Mouse (Mus musculus) right cerebral cortex, postnatal 10 days (tissue): ENCODE results near the gene Srp14.

Experiments
- DNase-seq, 2 experiments: peaks; one replicate each; pipeline ENCODE4 v3.0.0; 2021; ENCODE audit warnings: low spot score in 2 of 2

The Srp14 gene

DNA sequence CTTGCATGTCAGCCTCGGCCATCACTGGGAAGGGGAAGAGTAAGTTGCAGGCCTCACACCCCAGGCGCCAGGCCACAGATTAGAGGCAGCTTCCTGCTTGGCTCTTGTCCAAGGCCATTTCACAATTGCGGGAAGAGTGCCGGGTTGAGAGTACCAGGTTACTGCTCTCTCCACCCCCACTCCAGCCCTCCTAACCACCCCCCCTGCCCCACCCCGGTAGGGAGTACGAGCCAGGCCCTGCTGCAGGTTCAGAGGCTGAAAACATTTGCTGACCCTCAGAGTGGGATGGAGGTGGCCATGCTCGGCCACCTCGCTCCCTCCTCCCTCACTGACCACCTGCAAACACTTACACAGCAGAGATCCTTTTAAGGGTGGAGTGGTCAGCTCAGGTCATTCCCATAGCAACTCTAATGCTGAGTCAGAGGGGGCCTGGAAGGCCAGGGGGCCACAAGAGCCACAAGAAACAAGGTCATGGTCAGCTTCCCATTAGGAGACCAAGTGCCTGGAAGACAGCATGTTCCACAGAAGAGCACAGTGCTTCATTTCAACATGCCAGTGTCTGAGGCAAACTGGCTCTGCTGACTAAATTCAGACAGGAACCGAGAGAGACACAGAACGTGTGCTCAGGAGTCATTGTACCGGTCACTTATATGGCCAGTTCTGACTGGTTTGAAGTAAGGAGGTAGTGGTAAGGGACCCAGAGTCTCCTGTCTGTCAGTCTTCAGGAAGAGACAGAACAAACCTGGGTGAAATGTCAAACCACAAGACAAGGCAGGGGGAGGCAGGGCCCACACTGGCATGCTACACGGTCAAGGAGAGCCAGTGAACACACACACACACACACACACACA, 11.0 kb upstream of the Srp14 start:
- peak; percentile 63 to 64 for DNase-seq

- no peak for DNase-seq
Measured at GRCm38 (mm10) chr2:118487806-118488205, 8.3 kb upstream of the Srp14 start.

GRCm38 (mm10) chr2:118486933-118487332, 7.4 kb upstream of the Srp14 start:
- peak; percentile 63 to 80 for DNase-seq

- DNase-seq: no peak
Measured at GRCm38 (mm10) chr2:118485415-118485814, 5.9 kb upstream of the Srp14 start.

DNA sequence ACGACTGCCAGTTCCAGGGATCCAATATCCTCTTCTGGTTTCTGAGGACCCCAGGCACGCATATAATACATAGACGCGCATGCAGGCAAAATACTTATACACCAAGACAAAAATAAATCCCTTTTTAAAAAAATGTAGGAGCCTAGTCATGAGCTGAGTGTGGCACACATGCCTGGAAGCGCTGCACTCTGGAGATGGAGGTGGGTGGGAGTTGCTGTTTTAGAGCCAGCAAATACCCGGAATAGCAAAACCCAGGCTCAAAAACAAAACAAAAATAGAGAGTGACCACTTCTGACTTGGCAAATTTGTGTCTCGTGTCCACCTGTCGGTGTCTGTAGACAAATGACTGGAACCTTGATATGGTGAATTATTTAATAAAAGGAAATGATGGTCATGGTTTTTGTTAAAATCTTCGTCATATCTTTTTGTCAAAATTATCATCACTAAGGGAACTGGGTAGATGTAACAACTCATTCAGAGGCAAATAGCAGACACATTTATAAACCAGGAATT, 4.9 kb upstream of the Srp14 start:
- peak in 1 of 2 experiments; percentile 38 for DNase-seq

- DNase-seq: no peak
Measured at GRCm38 (mm10) chr2:118483032-118483431, 3.5 kb upstream of the Srp14 start.

GRCm38 (mm10) chr2:118480886-118481285, 1.4 kb upstream of the Srp14 start:
- no peak for DNase-seq

GRCm38 (mm10) chr2:118478833-118479549, 520 bp downstream of the Srp14 start:
- no peak for DNase-seq

GRCm38 (mm10) chr2:118468354-118468753, 11.2 kb downstream of the Srp14 start:
- no peak for DNase-seq

DNA sequence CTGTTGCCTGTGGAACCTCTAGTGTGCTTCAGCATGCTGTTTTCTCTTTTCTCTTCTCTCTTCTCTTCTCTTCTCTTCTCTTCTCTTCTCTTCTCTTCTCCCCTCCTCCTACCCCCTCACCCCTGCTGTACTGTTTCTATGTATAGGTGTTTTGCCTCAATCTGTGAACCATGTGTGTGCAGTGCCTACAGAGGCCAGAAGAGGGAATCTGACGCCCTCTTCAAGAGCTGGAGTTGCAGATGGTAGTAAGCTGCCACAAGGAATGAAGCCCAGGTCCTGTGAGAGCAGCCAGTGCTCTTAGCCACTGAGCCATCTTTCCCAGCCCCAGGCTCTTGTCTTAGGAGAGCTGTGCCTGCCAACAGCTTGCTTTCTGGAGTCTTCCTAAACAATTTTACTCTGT, 12.9 kb downstream of the Srp14 start:
- no peak for DNase-seq

DNA sequence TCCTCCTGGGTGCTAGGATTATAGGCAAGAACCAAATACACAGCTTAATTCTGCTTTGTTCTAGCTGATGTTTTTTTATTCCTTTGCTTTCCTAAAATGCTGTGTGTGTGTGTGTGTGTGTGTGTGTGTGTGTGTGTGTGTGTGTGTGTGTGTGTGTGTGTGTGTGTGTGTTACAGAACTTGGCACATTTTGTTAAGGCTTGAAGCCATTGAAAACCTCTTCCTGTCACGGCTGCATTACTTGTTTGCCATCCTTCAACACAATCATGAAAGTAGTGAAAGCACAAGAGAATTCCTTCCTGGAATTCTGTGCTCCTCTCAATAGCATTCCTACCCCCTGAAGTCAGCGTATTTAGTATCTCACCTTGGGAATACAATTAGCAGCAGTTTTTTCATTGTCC, 13.6 kb downstream of the Srp14 start:
- no peak for DNase-seq

GRCm38 (mm10) chr2:118464450-118464849, 15.1 kb downstream of the Srp14 start:
- DNase-seq: no peak

- DNase-seq: no peak
Measured at GRCm38 (mm10) chr2:118463480-118463879, 16.0 kb downstream of the Srp14 start.

- no peak for DNase-seq
Measured at GRCm38 (mm10) chr2:118461480-118462165, 17.9 kb downstream of the Srp14 start.

- DNase-seq: peak; percentile 72 to 87
Measured at GRCm38 (mm10) chr2:118457463-118458261, 21.8 kb downstream of the Srp14 start.

DNA sequence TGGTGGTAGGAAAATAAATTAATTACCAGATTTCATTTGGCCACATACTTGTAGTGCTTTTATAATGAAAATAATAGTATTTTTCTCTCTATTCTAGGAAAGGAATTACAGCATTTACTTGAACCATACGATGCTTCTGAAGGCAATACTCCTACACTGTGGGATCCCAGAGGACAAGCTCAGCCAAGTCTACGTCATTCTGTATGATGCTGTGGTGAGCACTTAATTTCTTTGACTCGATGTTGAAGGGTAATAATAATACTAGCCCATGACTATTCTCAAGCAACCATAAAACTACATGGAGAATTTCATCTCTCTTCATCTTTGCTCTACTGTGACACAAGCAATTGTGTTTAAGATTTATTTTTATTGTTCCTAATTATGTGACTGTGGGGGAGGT, 22.5 kb downstream of the Srp14 start:
- DNase-seq: no peak

DNA sequence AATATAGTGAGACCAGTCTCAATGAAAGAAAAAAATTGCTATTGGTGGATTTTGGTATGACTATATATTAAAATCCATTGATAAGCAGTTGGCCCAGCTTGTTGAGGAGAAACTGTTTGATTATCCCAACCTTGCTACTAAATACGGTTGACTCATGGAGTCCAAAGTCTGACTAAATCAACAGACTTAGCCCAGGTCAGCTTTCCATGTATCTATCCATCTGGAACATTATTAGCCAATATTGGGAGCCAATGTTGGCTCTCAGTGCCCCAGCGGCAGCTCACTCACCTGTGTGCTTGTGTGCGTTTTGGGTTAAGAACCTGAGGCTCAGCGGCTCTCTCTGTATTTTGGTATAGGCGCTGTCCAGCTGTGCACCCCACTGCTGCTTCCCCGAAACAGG, 28.5 kb downstream of the Srp14 start:
- no peak for DNase-seq

- DNase-seq: no peak
Measured at GRCm38 (mm10) chr2:118448181-118448580, 31.3 kb downstream of the Srp14 start.

DNA sequence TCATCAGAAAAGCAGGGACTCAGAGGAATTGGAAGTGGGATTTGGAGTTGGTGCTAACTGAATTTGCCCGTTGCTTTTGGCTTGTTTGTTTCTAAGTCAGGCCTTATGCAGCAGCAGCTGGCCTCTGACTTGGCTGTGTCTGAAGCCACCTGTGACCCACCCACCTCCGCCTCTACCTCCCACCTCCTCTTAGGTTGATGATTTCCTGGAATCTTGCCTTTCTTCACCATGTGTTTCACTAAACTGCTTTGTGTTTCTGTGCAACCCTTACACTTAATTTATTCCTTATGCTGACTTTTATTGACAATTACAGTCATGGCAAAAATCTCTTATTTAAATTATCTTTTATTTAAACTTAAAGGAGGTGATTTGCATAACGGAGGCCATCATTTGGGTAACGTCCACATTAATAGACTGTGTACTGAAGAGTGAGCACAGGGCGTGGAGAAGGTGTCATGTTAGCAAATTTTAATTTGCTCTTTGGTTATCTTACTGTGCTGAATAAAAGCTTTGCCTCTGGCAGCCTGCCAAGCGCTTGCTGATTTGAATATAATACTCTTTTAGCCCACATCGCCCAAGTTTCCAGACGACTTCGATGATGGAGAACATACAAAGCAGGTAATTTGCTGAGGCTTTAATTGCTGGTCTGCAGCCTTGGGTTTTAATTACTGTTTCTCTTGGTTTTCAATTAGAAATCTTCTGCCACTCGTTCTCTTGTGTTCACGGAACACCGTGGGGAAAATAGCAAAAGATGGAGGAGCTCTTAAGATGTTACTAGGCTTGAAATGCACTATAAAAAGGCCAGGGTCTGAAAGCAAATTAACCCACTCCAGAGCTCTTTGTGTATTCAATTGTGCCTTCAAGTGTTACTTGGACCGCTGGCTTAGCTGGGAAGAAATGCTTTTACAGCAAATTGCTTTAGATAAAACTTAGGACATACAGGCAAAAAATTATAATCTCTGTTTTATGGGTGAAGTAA, 33.5 kb downstream of the Srp14 start:
- peak; percentile 76 to 78 for DNase-seq

DNA sequence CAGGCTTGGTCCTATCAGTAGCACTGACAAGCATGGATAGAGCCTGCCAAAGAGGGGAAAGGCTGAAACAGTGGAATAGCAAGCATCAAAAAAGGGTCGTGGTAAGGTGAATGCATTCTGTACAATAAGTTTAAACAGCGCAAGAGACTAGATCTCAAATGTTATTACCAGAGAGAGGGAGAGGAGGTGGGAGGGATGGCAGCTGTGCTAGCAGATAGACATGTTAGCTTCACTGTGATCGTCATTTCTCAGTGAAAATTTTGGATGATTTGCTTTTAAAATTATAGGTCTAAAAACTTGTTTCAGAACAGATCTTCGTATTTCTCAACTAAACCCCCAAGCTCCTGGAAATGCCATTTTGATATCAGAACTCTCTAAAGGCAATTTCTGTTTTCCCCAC, 36.8 kb downstream of the Srp14 start:
- DNase-seq: no peak
